Mouse (Mus musculus): ENCODE results near the gene Izumo2.

Izumo2 gene

DNA sequence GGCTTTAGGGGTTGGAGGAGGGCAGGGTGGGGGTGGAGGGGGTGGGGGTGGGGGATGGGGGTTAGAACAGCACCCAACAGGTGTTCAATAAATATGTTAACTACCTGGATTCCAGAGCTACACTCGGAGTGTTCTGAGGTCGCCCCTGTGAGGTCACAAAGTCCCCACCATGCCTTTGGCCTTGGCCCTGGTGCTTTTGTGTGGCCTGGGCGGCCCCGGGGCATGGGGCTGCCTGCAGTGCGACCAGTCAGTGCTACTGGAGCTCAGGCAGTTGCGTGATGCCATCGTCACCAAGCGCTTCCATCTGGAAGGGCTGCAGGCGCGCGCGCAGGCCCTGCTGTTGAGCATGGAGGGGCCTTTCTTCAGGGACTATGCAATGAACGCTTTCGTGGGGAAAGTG, at the start of gene Izumo2:
Gene Izumo2, plus strand, starts transcription at position 169 of the 400 bp plus-strand sequence.
- no peak for DNase-seq

DNA sequence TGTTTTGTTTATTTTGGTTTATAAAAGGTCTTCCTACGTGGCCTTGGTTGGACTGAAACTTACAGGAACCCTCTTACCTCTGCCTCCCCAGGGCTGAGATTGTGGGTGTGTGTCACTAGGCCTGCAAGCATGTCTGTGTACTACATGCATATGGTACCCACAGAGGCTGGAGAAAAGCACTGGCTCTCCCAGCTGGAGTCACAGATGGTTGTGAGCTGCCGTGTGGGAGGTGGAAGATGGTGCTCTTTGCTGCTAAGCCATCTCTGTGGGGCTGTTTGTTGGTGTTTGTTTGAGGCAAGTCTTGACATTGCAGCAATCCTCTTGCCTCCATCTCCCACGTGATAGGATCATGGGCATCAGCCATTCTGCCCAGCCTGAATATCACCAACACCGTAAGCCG, 47.3 kb upstream of the Izumo2 start:
- no peak for DNase-seq

DNA sequence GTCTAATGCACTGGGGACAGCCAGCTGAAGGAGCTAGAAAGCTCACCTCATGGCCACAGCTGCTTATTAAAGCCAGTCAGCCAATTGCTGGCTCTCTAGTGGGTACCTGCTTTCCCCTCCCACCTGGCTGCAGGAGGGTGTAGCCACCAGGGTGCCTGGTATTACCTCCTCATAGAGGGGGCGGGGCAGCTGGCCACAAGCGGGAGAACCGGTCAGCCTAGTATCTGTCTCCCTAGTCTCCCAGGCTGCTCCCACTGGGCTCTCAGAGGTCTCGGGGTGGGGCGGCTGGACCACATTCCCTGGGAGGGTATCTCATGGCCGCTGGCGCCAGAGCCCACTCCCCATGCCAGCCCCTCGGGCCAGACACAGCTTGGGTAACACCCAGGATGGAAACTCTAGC, 46.4 kb upstream of the Izumo2 start:
- peak; percentile 69 to 81 for DNase-seq

DNA sequence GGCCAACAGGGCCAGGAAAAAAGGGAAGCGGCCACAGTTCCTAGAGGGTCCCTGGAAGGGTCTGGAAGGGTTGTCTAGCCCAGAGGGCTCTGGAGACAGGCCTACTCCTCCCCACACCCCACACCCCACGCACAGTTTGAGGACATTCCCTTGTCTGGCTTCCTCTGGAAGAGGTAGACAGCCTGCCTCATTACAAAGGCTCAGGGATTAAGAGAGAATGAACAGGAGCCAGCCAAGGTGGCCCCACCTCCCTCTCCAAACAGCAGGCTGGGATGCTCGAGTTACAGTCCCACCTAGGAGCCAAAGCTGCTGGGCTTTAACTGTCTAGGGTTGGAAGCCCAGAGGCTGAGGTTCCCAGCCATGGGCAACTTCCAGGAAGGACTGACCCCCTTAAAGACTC, 46.0 kb upstream of the Izumo2 start:
- DNase-seq: no peak

DNA sequence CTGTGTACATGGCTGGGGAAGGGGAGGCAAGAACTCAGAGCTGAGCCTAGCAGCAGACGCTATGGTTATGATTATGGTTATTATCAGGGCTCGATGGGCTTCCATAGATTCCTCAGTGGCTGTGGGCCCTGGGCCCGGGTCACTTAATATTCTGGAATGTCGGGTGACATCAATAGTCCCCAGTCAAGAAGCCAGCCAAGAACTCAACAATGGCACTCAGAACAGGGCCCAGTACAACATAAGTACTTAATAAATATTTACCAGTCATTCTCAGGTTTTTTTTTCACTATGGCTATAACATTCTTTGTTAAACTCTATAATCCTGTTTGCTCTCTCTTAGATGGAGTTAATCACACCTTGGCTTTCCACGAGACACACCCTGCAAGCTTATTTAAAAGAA, 45.0 kb upstream of the Izumo2 start:
- DNase-seq: no peak

DNA sequence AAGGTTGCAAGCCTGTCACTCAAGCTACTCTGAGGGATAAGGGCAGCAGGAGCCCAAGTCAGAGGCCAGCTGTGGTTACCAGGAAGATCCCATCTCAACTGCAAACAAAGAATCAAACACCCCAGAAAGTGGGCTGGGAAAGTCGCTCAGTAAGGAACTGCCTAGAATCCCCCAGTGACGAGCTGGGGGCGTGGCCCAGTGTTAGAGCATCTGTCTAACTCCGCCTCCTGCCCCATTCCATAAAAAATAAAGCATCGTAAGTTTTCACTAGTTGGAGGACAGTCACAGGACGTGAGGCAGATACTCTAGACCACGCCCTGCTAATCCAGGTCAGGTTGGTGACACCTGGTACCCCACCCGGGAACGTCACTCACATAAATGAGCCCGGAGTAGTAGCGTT, 43.8 kb upstream of the Izumo2 start:
- DNase-seq: no peak

DNA sequence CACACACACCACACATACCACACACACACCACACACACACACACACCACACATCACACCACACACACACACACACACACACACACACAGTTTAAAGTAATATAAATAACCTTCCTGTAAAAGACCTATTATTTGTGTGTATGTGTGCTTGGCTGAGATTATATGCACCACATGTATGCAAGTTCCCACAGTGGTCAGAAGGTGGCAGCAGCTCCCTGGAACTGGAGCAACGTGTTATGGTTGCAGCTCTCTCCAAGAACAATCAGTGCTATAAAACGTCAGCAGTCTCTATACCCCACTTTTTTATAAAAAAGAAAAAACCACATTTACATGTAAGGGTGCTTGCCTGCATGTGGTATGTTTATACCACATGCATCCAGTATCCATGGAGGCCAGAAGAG, 42.1 kb upstream of the Izumo2 start:
- no peak for DNase-seq

DNA sequence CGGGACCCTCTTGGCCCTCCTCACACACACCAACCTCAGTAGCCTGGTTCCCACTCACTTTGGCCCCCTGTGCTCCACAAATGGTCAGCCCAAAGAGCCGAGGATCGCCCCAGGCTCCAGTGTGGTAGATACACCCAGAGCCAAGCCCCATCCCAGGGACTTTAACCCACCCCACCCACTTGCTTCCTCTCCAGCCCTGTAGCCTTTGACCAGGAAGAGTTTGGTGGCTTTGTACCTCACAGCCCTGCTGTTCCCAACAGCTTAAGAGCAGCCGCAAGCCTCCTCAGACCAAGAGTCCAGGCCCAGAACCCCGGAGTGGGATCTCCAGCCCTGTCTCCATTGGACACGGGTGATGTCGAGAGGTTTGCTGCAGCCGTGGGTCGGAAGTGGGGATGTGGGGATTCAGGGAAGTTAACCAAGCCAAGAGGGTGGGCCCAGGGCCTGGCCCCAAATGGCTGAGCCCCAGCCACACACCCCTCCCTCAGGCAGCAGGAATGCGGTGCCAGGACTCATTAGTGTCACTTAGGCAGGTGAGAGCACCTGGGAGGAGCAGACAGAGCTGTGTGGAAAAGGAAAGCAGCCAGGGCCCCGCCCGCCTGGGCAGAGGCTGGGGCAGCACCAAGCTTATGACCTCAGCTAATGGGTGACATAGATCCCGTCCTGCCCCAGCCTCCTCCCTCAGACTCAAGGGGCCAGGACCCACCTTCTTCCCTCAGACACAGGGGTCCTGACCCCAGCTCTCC, 40.4 kb upstream of the Izumo2 start:
- DNase-seq: peak; percentile 28 to 52

DNA sequence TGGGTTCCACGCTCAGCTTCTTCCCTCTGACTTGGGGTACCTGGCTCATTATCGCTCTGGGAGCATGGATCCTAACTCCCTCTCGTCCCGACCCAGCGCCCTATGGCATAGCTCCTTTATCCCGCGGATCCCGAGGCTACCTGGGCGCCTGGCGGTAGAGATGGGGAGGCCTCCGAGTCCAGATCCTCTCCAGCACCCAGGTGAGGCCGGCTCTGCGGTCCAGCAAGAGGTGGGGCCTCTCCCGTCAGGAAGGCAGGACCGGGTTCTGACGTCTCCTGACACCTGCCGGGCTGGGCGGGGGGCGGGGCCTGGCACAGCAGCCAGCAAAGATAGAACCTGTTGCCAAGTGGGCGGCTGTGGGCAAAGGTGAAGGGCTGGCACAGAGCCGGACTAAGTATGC, 39.4 kb upstream of the Izumo2 start:
- peak; percentile 64 to 75 for DNase-seq

DNA sequence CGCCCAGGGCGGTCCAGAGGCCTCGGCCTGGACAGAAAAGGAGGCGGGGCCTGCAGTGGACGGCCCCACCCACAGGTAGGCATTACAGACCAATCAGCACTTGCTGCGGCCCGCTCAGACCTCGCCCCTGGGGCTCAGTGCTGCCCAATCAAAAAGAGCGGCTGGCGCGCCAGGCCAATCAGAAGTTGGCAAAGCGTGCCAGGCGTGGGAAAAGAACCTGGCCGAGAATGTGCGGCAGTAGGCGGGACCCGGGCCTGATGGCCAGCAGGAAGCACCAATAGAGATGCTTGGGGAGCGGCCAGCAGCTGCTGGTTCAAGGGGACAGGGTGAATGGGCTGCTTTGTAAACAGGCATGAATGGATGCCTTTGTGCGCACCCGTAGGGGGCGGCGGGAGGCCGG, 37.7 kb upstream of the Izumo2 start, which contains the start of gene Myh14:
Gene Myh14, minus strand, starts transcription at position 41 of the 400 bp plus-strand sequence.
- DNase-seq: peak; percentile 95 to 96

DNA sequence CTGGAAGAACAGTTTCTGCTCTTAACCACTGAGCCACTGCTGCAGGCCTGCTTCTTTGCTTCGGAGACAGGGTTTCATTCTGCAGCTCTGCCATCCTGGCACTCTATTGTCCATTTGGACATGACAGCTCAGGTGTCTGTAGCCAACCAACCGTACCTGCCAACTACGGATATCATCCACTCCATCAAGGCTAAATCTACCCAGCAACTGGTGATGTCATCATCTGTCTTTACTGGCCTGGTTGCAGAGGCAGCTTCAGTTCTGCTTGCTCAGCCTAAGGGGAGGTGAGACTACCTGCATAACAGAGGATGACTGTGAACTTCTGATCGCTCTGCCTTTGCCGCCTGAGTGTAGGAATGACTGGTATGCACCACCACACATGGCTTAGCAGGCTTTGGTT, 36.3 kb upstream of the Izumo2 start:
- peak; percentile 57 to 69 for DNase-seq

DNA sequence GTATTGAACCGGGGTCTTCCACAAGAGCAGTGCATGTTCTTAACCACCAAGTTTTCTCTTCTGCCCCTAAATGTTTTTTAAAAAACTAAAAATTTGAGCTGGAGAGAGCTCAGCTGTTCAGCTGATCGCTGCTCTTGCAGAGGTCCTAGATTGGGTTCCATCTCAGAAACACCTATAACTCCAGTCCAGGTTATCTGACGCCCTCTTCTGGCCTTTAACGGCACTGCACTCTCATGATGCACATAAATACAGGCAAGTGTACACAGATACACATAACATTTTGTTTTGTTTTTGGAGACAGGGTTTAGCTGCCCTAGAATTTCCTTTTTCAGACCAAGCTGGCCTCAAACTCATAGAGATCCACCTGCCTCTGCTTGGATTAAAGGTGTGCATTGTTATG, 34.0 kb upstream of the Izumo2 start:
- no peak for DNase-seq

DNA sequence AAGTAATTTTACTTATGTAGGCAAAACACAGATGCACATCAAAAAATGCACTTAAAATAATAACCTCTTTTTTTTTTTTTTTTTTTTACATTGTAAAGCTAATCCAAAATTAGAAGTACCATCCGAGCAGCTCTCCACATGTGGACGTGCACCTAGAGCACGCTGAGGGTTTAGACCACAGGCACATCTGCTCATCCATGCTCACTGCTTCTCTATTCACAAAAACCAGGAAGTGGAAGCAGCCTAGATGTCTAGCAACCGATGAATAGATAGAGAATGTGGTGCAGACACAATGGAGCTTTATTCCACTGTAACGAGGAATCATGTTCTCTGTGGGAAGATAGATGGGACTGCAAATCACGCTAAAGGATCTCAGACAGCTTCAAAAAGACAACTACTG, 33.4 kb upstream of the Izumo2 start:
- DNase-seq: no peak

DNA sequence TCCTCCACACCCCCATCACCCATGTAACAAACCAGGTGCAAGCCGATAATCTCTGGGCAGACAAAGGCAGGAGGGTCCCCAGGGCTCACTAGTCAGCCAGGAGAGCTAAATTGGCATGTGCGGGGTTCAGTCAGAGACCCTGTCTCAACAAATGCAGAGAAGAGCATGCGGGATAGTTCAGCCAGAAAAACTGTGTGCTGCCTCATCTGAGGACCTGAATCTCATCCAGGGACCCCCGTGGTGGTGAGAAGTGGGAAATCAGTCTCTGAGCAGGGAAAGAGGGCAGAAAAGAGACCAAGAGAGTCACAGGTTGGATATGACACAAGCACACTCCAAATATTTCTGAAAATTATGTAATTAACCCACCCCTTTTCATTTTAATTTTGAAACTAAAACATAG, 32.4 kb upstream of the Izumo2 start:
- no peak for DNase-seq

DNA sequence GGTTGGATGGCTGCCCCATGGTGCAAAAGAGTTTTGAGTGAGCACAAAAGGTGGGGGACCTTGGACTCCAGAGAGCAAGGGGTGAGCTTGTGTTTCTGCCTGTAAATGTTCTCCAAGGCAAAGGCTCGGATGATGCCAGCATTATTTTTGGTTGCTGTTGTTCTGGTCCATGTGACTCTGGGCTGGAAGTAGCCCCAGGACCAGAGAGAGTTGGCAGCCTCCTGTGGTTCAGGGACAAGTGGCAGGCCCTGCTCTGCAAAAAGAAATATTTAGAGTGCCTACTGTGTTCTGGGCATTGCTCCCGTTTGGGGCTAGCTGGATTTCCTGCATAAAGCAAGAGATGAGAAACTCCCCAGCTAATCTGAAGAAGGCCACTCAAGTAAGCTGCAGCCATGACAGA, 31.9 kb upstream of the Izumo2 start:
- DNase-seq: peak; percentile 56 to 68

DNA sequence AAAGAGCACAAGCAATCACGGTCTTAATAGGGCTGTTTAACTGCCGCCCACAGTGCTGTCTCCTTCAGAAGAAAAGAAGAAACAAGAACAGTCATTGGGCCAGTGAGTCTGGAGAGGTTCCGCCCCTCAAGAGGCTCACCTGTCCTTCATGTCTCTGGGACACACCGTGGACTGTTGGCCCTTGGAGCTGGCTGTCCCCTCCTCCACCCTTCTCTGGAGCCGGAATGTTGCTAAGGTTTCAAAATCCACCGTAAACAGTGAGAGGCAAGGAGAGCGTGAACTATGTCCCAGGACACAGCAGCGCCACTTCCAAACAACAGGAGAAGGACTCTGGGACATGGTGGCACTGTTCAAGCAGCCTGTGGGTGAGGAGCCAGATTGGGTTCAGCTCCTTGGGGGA, 24.9 kb upstream of the Izumo2 start:
- peak; percentile 75 to 83 for DNase-seq

DNA sequence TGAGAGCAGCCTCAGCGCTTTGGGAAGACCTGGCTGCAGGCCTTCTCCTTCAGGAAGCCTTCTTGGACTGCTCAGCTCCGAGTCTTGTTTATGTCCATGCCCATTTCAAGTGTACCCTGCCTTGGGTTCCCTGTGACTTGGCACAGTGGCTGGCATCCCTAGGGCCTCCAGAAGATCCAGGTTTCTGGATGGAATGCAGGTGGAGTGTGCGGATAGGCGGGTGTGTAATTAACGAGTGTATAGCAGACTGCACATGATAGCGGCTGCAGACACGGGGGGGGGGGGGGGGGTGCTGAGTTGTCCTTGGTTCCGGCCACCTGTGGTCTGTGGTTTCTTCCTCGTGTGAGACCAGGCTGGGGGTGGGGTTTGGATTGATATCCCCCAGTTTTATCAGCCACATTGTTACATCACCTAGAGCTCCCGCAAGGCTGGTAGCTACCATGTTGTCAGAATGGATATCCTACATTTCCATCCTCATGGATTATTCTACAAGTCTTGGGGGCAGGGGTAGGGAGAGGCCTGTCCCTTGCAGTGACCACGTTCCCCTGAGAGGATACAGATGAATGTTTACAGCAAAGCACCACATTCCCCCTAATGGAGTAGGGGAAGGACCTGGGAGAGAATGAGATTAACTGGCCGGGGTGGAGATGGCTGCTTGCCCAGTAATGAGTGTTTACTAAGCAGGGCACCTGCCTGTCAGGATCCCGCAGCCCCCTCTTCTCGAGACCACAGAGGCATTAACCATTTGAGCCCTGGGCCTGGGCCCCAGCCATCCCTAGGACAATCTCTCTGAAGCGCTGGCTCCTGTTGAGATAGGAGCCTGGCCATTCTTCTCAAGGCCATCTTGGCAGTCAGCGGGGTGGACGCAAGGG, 22.8 kb upstream of the Izumo2 start:
- DNase-seq: no peak

DNA sequence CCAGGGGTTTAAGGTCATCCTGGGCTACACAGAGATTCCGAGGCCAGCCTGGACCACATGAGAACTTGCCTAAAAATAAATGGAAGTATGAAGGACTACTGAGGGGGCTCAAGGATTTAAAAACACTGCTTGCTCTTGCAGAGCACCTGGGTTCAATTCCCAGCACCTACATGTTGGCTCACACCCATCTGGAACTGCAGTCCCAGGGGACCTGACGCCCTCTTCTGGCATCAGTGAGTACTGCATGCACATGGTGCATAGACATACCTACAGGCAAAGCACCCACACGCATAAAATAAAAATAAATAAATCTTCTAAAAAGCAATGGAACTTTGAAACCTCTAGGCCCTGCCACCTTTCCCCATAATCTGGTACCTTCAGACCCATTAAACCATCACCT, 19.7 kb upstream of the Izumo2 start:
- DNase-seq: no peak

DNA sequence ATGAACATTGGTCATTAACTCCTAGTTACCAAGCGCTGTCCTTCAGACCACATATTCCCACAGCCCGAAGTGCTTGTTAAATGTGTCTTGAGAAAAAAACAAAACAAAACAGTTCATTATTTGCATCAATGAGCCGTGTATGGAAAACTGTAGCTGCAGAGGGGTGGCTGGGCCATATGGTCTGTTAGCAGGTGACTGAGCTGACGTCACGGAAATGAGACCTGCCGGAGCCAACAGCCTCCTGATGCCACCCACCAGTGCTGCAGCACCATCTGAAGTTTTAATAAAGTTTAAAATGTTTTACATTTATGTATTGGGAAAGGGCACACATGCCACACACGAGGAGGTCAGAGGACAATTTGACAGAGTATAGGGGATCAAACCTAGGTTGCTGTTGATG, 19.2 kb upstream of the Izumo2 start:
- no peak for DNase-seq

DNA sequence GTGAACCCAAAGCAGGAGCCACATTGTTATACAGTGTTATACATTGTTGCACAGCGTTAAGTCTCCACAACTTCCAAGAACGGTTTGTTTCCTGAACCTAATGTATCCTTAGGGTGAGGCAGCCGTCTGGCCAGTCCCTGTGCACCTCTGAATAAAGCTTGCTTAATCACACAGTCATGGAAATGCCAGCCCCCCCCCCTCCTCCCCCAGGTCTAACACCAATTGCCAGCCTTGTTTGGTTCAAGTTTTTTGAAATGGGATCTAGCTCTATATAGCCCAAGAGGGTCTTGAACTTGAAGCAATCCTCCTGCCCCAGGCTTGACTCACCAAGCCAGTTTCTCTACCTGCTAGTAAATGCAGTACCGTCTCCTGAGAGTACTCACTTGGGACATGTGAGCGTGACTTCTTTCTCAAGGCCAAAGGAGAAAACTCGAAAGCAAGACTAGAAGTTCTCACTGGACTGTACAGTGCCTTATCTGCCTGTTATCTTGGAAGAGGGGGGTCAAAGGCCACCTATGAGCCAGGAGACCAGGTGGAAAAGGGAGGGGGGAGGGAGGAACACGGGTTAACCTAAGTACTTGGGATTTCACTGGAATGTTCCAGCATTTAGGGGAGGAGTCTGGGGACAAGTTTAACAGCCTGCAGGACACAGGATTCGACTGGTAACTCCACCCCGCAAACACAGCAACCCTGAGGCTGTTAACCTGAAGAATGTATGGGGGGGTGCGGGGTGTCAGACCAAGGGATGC, 14.9 kb upstream of the Izumo2 start:
- DNase-seq: no peak

DNA sequence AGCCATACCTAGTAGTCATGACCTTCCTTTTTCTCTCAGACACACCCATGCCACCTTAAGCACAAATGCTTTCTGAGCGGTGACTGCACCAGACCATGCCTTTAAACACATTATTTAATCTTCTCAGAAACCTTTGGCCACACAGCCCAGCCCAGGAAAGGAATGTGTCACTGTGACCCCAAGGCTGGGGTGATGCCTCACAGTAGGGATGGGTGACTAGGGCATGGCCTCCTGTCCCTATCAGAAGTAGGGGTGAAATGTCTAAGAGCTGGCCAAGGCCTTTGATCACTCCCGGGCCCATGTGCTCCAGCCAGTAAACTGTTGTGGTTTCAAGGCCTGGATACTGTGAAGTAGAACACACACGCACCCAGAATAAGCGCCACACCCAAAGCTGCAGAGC, 13.3 kb upstream of the Izumo2 start:
- DNase-seq: no peak

DNA sequence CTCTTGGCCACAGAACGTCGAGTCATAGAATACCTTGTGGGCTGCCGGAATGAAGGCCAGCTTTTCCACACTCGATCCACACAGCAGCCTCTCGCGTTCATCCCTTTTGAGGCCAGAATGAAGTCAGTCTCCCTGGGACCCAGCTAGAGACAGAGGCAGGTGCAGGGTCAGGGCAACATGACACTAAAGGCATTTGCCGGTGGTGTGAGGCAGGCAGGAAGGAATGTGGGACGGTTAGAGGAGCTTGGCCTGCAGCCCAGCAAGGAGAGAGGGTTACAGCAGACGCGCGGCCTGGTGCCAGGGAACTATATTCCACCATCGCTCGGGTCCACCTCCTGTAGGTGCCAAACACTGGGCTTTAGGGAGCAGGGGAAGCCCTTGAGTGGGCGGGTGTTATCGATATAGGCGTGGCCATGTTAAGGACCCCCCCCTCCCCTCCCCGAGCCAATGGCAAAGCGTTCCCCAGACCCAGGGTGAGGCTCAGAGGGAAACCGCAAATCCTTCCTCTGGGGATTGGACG, 11.3 kb upstream of the Izumo2 start:
- peak; percentile 79 for DNase-seq

DNA sequence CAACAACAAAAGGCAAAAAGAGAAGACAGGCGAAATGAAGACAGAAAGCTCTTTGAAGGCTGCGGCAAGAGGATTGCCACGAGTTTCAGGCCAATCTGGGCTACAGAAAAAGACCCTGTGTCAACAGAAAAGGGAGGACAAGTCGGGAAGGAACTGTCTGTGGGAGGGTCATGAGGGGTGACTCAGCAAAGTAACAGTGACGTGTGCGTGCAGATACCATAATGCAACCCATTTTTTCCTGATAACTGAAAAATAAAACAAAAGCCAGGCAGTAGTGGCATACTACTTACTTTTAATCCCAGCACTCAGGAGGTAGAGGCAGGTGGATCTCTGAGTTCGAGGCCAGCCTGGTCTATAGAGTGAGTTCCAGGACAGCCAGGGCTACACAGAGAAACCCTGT, 10.6 kb upstream of the Izumo2 start:
- no peak for DNase-seq
